Mouse (Mus musculus): Measurements from ENCODE around the gene Lin28b.

DNA sequence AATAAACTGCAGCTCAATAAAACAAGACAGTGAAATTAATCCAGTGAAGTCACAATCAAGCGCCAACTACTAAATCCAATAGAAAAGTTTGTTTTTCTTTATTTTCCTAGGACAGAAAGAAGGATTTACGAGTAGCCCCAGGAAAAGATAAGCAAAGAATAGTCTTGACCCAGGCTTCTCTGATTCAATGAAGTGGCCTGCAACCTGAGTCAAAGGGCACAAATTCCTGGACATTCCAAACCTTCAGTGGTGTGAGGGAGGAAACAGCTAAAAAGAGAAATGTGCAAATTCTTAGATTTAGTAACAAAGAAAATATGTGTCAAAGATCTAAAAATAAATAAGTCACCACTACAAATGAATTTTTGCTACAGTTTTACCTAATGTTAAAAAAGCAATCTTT lies 27.6 kb downstream of the Lin28b start:
- TF ChIP-seq CTCF (IDR thresholded peaks at IDR 0.05; ENCODE audit: extremely low read depth, insufficient read length, insufficient replicate concordance, low read depth, low read length), result no peak
- no peak for TF ChIP-seq POLR2A (IDR thresholded peaks at IDR 0.05; ENCODE audit: low read depth, low read length)
